Mouse (Mus musculus) neural tube, embryonic 15.5 days (tissue): ENCODE results near the gene Fscn3. TPM values are rescaled to one million over a fixed set of nuclear protein-coding genes. Genes with fewer than 3 reads are reported as not detected.

ENCODE experiments used
- ATAC-seq: fragments of 200-750 bp; cut with Nextera tagmentation; 2 replicates; pipeline ENCODE4 v1.8.0; 2017; ENCODE audit warnings: mild to moderate bottlenecking, moderate TSS enrichment, moderate library complexity; ENCODE audit not compliant: low FRiP score
- H3K27ac ChIP-seq: fragments of 300-500 bp; sonication (generic); replicated peaks from 2 replicates; pipeline ENCODE4 v1.5.1; 2015; ENCODE audit warnings: mild to moderate bottlenecking, inconsistent platforms
- H3K27me3 ChIP-seq: fragments of 300-500 bp; sonication (generic); replicated peaks from 2 replicates; pipeline ENCODE4 v1.6.1; 2015; ENCODE audit warnings: inconsistent platforms
- H3K36me3 ChIP-seq: fragments of 300-500 bp; sonication (generic); 2 replicates; pipeline ENCODE4 v1.6.1; 2015; ENCODE audit warnings: inconsistent platforms
- H3K4me1 ChIP-seq: fragments of 300-500 bp; sonication (generic); 2 replicates; pipeline ENCODE4 v1.6.1; 2015; ENCODE audit warnings: inconsistent platforms
- H3K4me2 ChIP-seq: fragments of 300-500 bp; sonication (generic); 2 replicates; pipeline ENCODE4 v1.6.1; 2015; ENCODE audit warnings: inconsistent platforms, mild to moderate bottlenecking, moderate library complexity
- H3K4me3 ChIP-seq: fragments of 300-500 bp; sonication (generic); replicated peaks from 2 replicates; pipeline ENCODE4 v1.5.1; 2015; ENCODE audit warnings: mild to moderate bottlenecking, inconsistent platforms
- H3K9ac ChIP-seq: fragments of 300-500 bp; sonication (generic); replicated peaks from 2 replicates; pipeline ENCODE4 v1.6.1; 2015; ENCODE audit warnings: mild to moderate bottlenecking, inconsistent platforms
- H3K9me3 ChIP-seq: fragments of 300-500 bp; sonication (generic); replicated peaks from 2 replicates; pipeline ENCODE4 v1.6.1; 2016; ENCODE audit warnings: inconsistent platforms
- WGBS: fragments of 180-500 bp; shearing (Covaris S2); methylation state at CpG from one replicate; pipeline ENCODE4 v1.1.7; 2015; ENCODE audit warnings: mixed read lengths; 5-methylcytosine and 5-hydroxymethylcytosine counted together
- polyA plus RNA-seq: library from polyadenylated mRNA; unstranded; fragments of >200 nt; fragmentation: Nextera tagmentation; extraction: Ambion mirVana; gene quantifications from 2 replicates; pipeline ENCODE4 v1.2.1, GENCODE M21; 2015

Fscn3 gene
- polyA plus RNA-seq, result not detected in 2 replicates

- Histone ChIP-seq H3K9ac (no peak within 1 kb of the TSS), H3K4me1 (peaks cover 28% of the 10 kb centered on the region)
Observed at GRCm38 (mm10) chr6:28427096-28427839, at the start of gene Fscn3. Gene Fscn3 (plus strand): TSS chr6:28427789.

GRCm38 (mm10) chr6:28381983-28382382 lies 45.6 kb upstream of the Fscn3 start:
- no peak overlapping the region for H3K4me3 ChIP-seq
- WGBS, result 65% methylated on average over 4 of the region's 4 CpGs
- H3K36me3 ChIP-seq, result no peaks in the 10 kb centered on the region
- H3K9ac ChIP-seq, result no peak overlapping the region
- H3K4me1 ChIP-seq, result no peaks in the 10 kb centered on the region
- H3K4me2 ChIP-seq, result no peak overlapping the region
- H3K27me3 ChIP-seq, result no peaks in the 10 kb centered on the region
- ATAC-seq, result no peak
- no peaks in the 10 kb centered on the region for H3K9me3 ChIP-seq
- H3K27ac ChIP-seq, result no peak overlapping the region

More at GRCm38 (mm10) chr6:28427096-28427839, at the start of gene Fscn3:
- Histone ChIP-seq H3K4me2 (no peak within 1 kb of the TSS), H3K27me3 (no peaks in the 10 kb centered on the region), H3K4me3 (no peak within 1 kb of the TSS), H3K36me3 (peaks cover 14% of the 10 kb centered on the region), H3K27ac (no peak within 1 kb of the TSS), H3K9me3 (no peaks in the 10 kb centered on the region)
- WGBS, result 78% methylated on average over 3 of the region's 3 CpGs
- ATAC-seq, result no peak

GRCm38 (mm10) chr6:28385169-28385568 lies 42.4 kb upstream of the Fscn3 start:
- H3K4me1 ChIP-seq, result peaks cover 3% of the 10 kb centered on the region; the same call in 1 of the 2 replicates
- H3K9me3 ChIP-seq, result no peaks in the 10 kb centered on the region
- H3K36me3 ChIP-seq, result no peaks in the 10 kb centered on the region
- ATAC-seq, result no peak
- no peak overlapping the region for H3K27ac ChIP-seq
- no peak overlapping the region for H3K4me2 ChIP-seq
- no peak overlapping the region for H3K9ac ChIP-seq
- H3K27me3 ChIP-seq, result no peaks in the 10 kb centered on the region
- 89% methylated on average over 3 of the region's 3 CpGs for WGBS
- no peak overlapping the region for H3K4me3 ChIP-seq

GRCm38 (mm10) chr6:28389038-28389437 lies 38.6 kb upstream of the Fscn3 start:
- no peak for ATAC-seq
- no peak overlapping the region for H3K4me2 ChIP-seq
- H3K27ac ChIP-seq, result no peak overlapping the region
- no peaks in the 10 kb centered on the region for H3K36me3 ChIP-seq
- no peaks in the 10 kb centered on the region for H3K9me3 ChIP-seq
- WGBS, result 88% methylated on average over 3 of the region's 3 CpGs
- no peak overlapping the region for H3K9ac ChIP-seq
- H3K27me3 ChIP-seq, result no peaks in the 10 kb centered on the region
- H3K4me3 ChIP-seq, result no peak overlapping the region
- peaks cover 3% of the 10 kb centered on the region; the same call in 1 of the 2 replicates for H3K4me1 ChIP-seq

- H3K4me1 ChIP-seq, result peaks cover 22% of the 10 kb centered on the region
- no peak overlapping the region for H3K27ac ChIP-seq
- H3K27me3 ChIP-seq, result 0 out of 2 replicates have a peak, but pooled peaks cover 6% of the 10 kb centered on the region
- H3K9me3 ChIP-seq, result no peaks in the 10 kb centered on the region
- H3K4me2 ChIP-seq, result peak overlapping the region; percentile 92
- ATAC-seq, result no peak
- peak overlapping the region; percentile 48; the same call in 1 of the 2 replicates for H3K9ac ChIP-seq
- WGBS, result 26% methylated on average over 15 of the region's 15 CpGs
- H3K4me3 ChIP-seq, result peak overlapping the region; percentile 51
- H3K36me3 ChIP-seq, result no peaks in the 10 kb centered on the region
Observed at GRCm38 (mm10) chr6:28396051-28396852, 31.3 kb upstream of the Fscn3 start.

- Histone ChIP-seq H3K4me3 (peak overlapping the region; percentile 51), H3K4me1 (peaks cover 22% of the 10 kb centered on the region), H3K36me3 (no peaks in the 10 kb centered on the region), H3K27me3 (0 out of 2 replicates have a peak, but pooled peaks cover 6% of the 10 kb centered on the region), H3K9me3 (no peaks in the 10 kb centered on the region), H3K4me2 (peak overlapping the region; percentile 92), H3K27ac (peak overlapping the region; percentile 23; the same call in 1 of the 2 replicates), H3K9ac (peak overlapping the region; percentile 48)
- WGBS, result 1% methylated on average over 19 of the region's 19 CpGs
- ATAC-seq, result peak; percentile 59; the same call in 1 of the 2 replicates
Observed at GRCm38 (mm10) chr6:28396853-28397457, 30.6 kb upstream of the Fscn3 start.

- no peaks in the 10 kb centered on the region for H3K9me3 ChIP-seq
- H3K36me3 ChIP-seq, result no peaks in the 10 kb centered on the region
- 0 out of 2 replicates have a peak, but pooled peaks cover 6% of the 10 kb centered on the region for H3K27me3 ChIP-seq
- H3K27ac ChIP-seq, result peak within 1 kb of the TSS; percentile 23
- H3K9ac ChIP-seq, result peak within 1 kb of the TSS; percentile 48
- H3K4me1 ChIP-seq, result peaks cover 22% of the 10 kb centered on the region
- peak within 1 kb of the TSS; percentile 92 for H3K4me2 ChIP-seq
- ATAC-seq, result peak; percentile 75
- H3K4me3 ChIP-seq, result peak within 1 kb of the TSS; percentile 51
- WGBS, result under 1% methylated on average over 33 of the region's 33 CpGs
Observed at GRCm38 (mm10) chr6:28397681-28398203, 29.8 kb upstream of the Fscn3 start, which contains the start of gene Zfp800. Gene Zfp800 (minus strand): TSS chr6:28398005.

GRCm38 (mm10) chr6:28398726-28399125 lies 28.9 kb upstream of the Fscn3 start:
- H3K27me3 ChIP-seq, result 0 out of 2 replicates have a peak, but pooled peaks cover 6% of the 10 kb centered on the region
- no peak overlapping the region for H3K4me2 ChIP-seq
- H3K27ac ChIP-seq, result no peak overlapping the region
- peaks cover 22% of the 10 kb centered on the region for H3K4me1 ChIP-seq
- no peak overlapping the region for H3K4me3 ChIP-seq
- H3K9me3 ChIP-seq, result no peaks in the 10 kb centered on the region
- no peaks in the 10 kb centered on the region for H3K36me3 ChIP-seq
- 88% methylated on average over 3 of the region's 3 CpGs for WGBS
- ATAC-seq, result no peak
- H3K9ac ChIP-seq, result no peak overlapping the region

- H3K9ac ChIP-seq, result no peak overlapping the region
- H3K27me3 ChIP-seq, result 0 out of 2 replicates have a peak, but pooled peaks cover 6% of the 10 kb centered on the region
- no peak for ATAC-seq
- peaks cover 22% of the 10 kb centered on the region for H3K4me1 ChIP-seq
- 92% methylated on average over 4 of the region's 4 CpGs for WGBS
- no peaks in the 10 kb centered on the region for H3K9me3 ChIP-seq
- H3K4me3 ChIP-seq, result no peak overlapping the region
- no peak overlapping the region for H3K27ac ChIP-seq
- H3K4me2 ChIP-seq, result no peak overlapping the region
- H3K36me3 ChIP-seq, result no peaks in the 10 kb centered on the region
Observed at GRCm38 (mm10) chr6:28399791-28400190, 27.8 kb upstream of the Fscn3 start.

- H3K27me3 ChIP-seq, result no peaks in the 10 kb centered on the region
- H3K4me1 ChIP-seq, result no peaks in the 10 kb centered on the region
- 84% methylated on average over 9 of the region's 9 CpGs for WGBS
- H3K9me3 ChIP-seq, result no peaks in the 10 kb centered on the region
- no peak for ATAC-seq
- H3K36me3 ChIP-seq, result peaks cover under 1% of the 10 kb centered on the region
- no peak overlapping the region for H3K4me2 ChIP-seq
- no peak overlapping the region for H3K4me3 ChIP-seq
- no peak overlapping the region for H3K9ac ChIP-seq
- no peak overlapping the region for H3K27ac ChIP-seq
Observed at GRCm38 (mm10) chr6:28410053-28410452, 17.5 kb upstream of the Fscn3 start.

GRCm38 (mm10) chr6:28411236-28411635 lies 16.4 kb upstream of the Fscn3 start:
- no peak overlapping the region for H3K4me3 ChIP-seq
- H3K9me3 ChIP-seq, result no peaks in the 10 kb centered on the region
- no peak overlapping the region for H3K4me2 ChIP-seq
- no peak for ATAC-seq
- peaks cover 9% of the 10 kb centered on the region for H3K36me3 ChIP-seq
- H3K9ac ChIP-seq, result no peak overlapping the region
- H3K4me1 ChIP-seq, result no peaks in the 10 kb centered on the region
- WGBS, result 74% methylated on average over 2 of the region's 2 CpGs
- no peaks in the 10 kb centered on the region for H3K27me3 ChIP-seq
- H3K27ac ChIP-seq, result no peak overlapping the region
